Mouse (Mus musculus) kidney, adult 8-10 months (tissue): ENCODE measurements around the gene Gse1.

Experiments used
- DNase-seq, 2 experiments: peaks; one replicate each; pipeline ENCODE4 v3.0.0; 2022

The Gse1 gene

DNA sequence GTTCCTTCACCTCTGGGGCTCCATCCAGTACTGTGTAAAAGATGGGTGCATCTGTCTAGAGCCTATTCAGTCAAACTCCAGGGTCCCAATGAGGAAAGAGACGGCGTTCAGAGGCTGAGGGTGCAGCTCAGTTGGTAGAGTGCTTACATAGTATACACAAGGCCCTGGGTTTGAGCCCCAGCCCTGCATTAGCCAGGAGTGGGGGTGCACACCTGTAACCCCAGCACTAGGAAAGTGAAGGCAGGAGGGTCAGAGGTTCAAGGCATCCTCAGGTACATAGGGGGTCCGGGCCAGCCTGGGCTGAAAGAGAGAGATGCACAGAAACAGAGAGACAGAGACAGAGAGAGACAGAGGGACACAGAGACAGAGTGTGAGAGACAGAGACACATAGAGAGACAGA lies 15.0 kb upstream of the Gse1 start:
- no peak for DNase-seq

DNA sequence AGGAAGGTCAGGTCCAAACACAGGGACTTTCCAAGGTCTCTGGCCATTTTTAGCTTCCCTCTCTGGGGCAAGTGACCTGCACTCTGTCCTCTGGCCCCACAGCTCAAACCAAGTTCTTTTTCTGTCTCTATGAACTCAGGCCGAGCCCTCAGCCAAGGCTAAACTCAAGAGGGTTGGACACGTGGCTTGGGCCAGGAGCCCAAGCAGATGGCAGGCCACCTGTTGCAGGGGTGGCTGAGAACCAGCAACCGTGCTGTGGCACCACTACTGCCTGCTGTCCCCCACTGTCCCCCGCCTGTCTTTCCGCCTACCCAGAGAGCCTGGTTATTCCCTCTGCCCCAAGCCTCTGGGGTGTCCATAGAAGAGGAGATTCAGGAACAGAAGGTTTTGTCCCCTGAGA lies 14.3 kb upstream of the Gse1 start:
- no peak for DNase-seq

DNA sequence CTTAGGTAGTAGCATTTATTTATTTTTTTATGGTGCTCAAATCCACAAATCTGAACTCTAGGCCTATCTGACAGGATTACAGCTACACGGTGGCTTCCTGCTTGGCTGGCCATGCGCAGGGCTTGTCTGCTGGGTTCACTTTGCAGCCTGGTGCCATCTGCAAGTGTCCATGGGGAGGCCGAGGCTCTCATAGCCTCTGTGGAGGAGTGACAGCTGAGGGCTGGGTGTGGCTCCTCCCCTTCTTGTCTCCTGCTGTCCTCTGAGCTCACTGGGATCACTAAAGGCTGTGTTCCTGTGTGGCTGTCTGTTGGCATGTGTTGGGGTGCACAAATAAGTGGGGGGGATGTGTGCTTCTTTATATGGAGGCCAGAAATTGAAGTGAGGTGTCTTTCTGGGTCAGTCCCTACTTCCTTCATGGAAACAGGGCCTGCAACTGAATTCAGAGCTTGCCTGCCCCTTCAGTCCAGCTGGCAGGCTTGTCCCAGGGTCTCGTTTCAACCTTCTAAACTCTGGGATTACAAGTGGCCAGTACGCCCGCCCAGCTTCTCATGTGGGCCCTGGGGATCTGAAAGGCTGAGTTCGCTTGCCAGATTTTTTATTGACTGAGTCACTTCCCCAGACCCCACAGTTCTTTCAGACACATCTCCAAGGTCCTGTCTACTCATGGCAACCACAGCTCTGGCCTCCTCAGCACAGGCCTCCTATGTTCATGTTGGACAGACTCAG lies 12.7 kb upstream of the Gse1 start:
- no peak for DNase-seq

DNA sequence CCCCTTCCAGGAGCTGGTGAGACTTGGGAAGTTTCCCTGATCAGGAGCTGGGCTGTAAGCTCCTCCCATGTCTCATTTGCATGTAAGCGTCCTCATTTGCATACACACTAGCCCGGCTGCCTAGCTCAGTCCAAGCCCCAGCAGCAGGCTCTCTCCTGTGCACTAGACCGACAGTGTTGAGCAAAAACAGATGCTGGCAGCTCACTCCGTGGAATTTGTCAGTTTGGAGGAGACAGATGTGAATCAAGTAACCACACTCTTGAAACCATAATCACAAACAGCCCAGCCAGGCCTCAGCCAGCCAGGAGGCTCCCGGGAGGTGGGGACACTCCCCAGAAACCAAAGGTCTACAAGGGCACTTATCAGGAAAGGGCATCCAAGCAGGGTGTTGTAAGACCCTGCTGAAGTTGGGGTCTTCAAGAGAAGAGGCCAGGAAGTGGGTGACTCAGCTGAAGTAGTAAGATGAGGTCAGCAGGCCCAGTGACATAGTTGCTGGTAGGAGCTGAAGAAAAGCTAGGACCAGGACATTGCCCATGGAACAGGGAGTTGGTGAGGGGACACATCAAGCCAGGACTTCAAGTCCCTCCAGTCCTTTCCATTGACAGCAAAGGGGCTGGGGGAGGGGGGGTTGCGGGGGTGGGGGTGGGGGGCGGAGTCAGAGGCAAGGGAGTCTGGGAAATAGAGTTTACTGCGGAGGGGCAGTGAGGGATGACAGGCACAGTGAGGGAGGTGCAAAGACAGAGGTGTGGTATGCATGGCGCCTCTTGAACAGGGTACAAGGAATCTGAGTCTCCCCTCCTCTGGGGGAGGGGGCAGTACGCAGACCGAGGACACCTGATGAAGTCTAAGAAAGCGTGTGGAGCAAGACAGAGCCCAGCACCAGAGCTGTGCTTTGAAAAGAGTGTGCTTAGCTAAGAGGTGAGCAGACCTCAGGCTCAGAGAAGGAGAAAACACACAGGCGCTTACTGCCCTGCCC lies 11.1 kb upstream of the Gse1 start:
- DNase-seq, result no peak

DNA sequence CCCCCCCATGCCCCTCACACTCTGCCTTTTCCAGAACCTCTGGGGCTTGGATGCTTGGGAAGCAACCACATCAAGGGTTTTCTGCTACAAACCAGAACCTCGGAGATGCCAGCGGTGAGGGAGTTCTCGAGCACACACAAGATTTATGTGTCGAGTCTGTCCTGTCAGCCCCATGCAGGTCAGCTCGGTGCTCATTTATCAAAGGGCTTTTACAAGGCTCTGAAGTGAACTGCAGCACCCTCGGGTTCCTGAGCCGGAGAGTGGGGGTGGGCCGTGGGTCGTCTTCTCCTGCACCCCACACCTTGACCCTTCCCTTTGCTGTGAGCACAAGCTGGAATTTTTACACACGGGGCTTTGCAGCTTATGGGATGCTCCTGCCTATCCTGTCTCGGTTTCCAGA lies 5.7 kb upstream of the Gse1 start:
- no peak for DNase-seq

DNA sequence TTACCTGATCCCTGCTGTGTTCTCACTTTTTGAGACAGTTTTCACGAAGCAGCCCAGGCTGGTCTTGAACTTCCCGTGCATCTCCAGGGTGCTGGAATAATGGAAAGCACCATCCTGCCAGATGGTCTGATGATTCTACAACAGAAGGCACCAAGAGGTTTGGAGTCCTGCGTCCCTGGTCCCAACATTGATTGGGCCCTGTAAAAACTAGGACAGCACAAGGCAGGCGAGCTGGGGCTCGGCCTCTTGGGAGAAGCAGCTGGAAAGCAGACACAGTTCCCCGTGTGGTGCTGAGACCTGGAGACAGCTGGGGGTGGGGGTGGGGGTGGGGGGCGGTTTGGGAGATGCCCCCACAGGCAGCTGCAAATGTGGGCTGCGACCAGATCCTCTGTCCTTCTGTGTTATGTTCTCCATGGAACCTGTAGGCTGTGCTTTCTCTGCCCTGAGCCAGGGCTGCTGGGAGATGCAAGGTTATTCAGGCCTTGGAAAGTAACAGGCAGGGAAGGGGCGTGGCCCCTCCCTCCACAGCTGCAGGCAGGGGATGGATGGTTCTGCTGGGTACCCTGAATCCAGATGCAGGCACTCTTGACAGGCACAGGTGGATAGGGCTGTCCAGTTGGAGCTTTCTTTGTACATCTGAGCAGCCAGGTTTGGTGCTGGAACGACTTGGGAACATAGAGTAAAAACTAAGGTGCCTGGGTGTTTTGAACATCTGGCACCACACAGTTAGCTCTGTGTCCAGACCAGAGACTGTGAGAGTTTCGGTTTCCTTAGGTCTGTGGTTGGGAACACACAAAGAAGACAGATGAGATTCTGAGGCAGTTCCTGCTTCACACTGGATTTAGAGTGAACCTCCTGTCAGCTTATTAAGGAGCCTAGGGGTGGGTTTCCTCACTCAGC lies 3.5 kb upstream of the Gse1 start:
- no peak for DNase-seq

DNA sequence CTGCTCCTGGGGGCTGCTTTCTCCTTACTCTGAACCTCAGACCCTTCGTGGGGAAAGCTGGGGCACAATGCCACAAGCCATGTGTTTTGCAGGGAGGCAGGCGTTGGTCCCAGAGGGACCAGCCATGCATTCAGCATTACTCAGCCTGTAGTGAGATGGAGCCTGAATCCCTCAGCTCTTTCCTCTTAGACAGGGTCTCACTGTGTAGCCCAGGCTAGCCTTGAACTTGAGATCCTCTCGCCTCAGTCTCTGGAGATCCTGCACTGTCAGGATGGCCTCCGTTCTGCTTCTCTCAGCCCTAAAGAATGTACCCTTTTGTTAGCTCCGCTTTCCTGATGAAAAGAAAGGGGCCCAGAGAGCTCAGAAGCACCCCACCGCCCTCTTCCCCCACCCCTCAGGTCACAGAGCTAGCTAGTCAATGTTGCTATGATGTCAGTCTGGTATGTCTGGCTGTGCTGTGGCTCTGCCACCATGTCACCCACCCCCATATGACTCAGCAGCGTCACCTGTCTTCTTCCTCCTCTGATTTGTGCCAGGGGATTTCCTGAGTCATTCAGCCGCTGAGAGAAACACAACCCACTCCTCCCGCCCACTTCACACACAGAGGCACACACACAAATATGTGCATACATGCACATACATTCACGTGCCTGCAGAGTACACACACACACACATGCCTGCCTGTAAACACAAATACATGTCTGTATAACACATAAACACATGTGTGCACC lies 2.7 kb upstream of the Gse1 start:
- no peak for DNase-seq

DNA sequence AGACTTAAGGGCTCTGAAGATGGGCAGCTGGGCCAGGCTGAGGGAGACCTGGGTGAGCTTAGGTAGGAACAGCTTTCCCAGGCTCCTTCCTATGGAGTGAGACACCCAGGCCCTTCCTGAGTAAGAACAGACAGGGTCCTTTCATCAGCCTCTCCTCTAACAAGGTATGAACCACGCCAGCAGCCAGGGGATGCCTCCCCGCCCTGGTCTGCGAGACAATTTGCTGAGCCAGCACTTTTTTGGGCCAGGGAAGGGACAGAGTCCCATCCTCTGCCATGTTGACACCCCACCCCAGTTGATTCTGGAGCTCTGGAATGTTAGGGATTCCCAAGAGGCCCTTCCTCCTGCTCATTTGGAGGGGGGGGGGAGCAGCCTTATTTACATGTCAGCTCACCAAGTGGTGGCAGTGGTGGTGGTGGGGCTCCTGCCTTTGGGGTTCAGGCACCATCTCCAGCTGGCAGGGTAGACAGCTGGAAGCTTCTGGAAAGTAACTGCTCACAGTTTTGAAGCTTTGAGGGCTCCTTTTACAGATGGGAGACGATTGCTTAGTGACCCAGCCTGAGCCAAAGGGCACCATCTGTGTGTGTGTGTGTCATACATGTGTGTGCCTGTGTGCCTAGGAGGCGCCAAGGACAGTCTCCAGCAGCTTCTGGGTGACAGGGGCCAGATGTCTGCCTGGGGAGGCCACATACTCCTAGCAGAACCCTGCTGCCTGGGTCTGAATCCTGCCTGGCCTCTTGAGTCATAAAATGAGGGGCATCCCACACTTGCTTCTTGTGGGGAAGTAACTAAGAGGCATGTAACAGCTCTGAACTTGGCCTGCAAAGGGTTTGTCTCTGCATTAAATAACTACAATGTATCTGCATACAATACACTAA lies 1.3 kb upstream of the Gse1 start:
- no peak for DNase-seq

DNA sequence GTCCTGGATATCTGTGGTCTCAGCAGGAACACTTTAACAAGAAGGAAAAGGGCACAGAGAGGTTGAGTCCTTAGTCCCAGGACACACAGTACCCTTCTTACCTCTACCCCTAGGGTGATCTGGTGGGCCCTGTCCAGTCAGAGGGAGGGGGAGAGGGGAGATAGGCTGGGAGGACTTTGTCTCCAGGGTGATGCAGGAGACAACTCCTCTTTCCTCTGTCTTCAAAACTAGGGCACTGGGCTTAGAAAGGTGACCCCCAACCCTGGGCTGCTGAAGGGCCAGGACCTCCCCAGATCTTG lies 729 bp upstream of the Gse1 start:
- DNase-seq, result no peak

DNA sequence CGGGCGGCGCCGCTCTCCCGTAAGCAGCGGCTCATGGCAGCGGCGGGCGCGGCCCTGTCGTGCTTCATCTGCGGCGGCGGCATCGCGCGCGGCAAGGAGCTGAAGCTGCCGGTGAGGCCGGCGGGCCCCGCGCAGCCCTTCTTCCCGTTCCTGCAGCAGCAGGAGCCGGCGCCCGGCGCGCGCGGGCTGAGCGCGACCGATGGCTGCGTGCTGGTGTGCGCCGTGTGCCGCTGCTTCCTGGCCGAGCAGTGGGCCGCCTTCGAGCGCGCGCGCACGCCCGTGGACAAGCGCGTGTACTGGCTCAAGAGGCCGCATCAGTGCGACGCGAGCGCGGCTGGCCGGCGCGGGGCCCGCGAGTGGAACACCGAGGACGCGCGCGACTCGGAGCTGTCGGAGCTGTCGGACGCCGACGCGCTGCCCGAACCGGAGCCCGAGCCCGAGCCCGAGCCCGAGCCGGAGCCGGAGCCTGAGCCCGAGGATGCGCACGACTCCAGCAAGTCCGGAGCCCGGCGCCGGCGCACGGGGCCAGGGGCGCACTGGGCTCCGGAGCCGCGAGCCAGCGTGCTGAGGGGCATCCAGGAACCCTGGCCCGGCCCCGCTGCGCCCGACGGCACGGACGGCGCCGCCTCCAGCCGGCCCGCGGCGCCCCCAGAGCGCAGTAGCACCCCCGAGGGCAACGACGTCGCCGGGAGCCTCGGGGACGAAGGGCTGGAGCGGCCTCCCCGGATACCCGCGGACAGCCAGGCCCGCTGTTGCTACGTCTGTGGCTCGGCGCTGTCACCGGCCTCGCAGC lies 721 bp downstream of the Gse1 start:
- DNase-seq, result no peak

DNA sequence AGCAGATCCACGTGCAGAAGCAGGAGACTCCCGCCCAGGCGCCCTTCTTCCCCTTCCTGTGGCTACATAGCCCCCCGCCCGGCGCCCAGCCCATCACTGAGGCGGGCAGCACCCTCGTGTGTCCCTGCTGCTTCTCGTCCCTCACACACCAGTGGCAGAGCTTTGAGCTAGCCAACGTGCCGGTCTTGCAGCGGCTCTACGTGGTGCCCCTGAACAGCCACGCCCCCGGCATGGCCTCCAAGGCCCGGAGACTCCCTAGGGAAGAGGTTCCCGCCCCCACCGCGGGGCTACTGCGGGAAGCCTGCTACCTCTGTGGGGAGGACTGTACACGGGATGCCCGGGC lies 1.3 kb downstream of the Gse1 start:
- DNase-seq, result no peak

DNA sequence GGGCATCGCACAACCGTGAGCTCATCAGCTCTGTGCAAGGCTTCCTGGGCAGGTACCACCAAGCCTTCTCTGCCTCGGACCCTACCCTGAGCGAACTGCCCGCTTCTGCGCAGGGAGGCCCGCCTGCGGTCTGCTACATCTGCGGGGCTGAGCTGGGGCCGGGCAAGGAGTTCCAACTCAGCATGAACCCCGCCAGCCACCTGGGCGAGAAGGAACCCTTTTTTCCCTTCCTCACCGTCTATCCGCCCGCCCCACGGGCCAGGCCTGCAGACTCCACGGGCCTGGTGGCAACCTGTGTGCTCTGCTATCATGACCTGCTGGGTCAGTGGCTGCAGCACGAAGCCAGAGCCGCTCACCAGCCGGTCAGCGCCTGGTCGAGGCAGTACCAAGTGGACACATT lies 1.8 kb downstream of the Gse1 start:
- DNase-seq, result no peak

DNA sequence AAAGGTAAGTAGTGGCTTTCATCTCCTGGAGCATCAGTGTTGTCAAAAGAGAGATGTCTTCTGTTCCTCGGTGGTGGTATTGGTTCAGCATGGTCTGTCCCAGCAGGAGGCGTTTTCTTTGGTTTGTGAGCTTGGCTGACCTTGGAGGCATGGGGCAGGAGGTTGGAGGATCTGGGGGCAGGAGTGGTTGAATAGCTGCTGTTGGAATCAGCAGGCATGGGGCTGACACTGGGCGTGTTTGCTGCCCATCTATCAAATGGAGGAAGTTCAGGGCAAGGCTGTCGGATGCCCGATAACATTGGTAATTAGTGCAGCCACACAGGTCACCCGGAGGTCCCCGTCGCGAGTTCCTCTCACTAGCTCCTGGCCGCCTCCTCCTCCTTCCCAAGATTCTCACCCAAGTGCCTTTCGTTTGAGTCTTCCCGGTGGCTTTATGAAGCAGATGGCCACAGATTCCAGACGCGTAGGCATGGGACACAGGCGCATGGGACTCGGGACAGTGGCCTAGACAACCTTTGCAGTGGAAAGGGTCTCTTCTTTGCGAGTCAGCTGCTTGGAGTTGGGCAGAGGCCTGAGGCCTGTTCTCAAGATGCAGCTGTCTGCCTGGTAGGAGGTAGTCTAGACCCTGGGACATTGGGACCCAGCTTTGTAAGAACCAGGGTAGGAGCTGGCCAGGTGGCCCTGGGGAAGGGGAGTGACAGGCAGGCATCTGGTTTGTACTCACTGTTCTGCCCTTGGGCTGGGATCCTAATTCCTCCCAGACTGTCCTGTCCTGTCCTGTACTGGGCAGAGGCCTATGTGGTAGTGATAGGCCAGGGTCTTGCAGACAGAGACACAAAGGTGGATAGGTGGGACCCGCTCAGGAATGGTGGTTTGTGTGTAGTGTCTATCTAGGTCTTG lies 2.7 kb downstream of the Gse1 start:
- DNase-seq, result peak in 1 of 2 experiments; percentile 44

DNA sequence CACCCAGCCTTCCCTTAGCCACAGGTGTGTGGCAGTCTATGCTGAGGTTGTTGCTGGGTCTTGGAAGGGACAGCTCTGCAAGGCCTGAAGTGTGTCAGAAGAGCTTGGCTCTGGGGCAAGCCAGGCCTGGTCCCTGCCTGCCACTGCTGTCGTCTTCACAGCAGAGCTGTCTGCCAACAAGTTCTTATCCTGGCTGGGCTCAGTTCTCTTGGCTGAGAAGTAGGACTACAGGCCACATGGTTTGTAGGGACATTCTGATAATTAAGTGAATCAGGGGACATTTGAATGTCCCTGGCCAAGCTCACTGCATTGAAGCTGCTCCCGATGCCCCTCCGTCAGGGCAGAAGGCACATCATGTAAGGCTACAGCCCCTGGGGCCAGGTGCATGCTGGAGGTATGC lies 3.6 kb downstream of the Gse1 start:
- no peak for DNase-seq

DNA sequence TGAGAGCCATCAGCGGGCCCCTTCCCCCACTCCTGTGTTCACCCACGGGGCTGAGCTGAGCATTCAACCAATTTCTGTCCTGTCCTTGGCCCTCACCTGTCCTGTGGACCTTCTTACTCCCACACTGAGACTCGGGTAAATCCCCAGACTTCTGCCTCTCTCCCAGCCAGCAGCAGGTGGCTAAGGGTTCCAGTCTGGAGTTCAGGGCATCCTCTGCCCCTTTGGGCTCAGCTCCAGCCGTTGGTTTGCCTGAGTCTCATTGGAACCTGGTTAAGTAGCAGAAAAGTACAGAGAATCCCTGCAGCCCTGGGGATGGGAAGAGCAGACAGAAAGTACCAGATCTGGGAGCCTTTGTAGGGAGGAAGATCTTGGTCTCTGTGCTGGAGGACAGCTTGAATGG lies 4.1 kb downstream of the Gse1 start:
- DNase-seq, result no peak

DNA sequence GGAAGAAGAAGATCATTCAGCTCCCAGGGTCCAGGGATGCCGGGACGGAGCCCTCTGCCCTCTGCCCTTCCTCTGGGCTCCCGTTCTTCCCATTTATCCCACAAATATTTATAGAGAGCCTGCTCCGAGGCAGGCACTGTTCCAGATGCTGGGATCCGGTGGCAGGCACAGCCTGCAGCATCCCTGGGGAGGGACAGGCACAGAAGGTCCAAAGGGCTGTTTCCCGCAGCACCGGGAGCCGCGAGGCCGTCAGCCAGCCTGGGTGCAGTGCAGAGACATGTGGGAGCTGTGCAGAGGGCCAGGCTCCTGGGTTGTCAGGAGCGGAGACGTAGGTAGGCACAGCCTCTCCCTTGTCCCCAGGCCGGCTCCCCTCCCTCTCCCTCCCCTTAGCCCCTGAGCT lies 4.7 kb downstream of the Gse1 start:
- no peak for DNase-seq

DNA sequence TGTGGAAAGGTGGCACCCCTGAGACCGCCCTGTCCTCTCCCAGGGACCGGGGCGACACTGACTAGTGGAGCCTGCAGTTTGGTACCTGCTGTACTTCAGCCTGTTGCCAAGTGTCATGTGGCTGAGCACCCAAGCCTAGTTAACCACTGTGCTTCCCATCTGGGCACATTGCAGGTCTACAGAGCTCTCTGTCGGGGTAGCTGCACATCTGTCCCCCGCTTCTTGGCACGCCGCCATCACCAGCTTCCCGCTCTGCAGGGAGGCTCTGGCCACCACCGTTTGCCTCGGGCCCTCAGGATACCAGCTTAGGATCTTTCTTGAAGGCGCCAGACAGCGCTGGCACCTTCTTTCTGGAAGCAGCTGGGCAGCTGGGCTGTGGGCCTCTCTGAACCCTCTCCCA lies 6.2 kb downstream of the Gse1 start:
- no peak for DNase-seq

DNA sequence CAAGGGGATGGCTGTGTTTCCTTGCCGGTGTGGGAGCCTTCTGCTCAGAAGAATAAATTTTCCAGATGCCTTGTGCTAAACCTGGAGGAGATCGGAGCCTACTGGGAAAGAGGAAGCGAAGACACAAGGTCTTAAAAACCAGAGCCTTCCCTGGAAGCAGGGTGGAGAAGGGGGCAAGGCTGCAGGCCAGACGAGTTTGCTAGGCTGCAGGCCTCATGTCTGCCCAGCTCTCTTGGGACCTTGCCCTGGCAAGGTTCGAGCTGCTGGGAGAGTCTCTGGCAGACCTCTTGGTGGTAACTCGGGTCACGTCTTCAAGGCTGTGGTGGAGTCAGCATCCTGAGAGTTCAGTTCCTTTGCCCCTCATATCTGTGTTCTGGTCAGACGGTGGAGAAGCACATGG lies 6.6 kb downstream of the Gse1 start:
- DNase-seq, result no peak

DNA sequence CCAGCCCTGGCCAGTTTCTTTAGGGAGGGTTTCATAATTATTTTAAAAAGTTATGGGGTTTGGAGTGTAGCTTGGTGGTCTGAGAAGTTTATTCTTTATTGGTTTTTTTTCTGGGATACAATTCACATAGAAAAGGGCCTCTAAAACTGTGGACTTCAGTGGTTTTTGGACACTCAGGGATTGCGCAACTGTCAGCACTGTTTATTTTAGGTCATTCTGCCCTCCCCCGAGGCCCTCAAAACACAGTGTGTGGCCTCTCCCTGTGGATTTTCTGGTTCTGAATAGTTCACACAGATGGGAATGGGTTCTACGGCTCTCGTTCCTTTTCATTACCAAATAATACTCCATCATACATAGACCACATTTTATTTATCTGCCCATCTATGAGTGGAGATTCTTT lies 15.0 kb downstream of the Gse1 start:
- DNase-seq, result no peak

DNA sequence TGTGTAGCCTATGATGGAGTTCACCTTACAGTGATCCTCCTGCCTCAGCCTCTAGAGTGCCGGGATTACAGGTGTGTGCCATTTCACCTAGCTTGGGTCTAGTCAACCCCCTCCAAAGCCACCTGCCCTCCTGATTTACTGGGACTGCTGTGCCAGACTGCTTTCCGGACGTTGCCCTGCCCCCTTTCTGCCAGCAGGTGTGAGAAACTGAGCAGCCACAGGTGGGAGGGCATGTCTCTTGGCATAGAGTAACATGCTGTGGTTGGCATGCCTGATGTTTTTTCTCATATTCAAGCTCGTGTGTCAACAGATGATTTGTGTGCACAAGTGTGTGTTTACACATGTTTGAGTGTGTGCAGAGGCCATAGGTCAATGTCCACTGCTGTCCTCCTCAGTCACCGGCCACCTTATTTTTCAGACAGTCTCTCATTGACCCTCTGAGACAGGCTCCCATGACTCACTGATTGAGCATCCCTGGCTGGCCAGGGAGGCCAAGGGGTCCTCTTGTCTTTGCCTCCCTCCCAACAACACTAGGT lies 15.7 kb downstream of the Gse1 start:
- DNase-seq, result no peak
